Mouse (Mus musculus) spleen, adult 2 months (tissue): Measurements from ENCODE around the gene Myl12a.

Source experiments
- CTCF ChIP-seq: fragments of 200-500 bp; IDR thresholded peaks from 2 replicates; pipeline ENCODE4 v1.5.1; 2011; ENCODE audit warnings: mild to moderate bottlenecking, inconsistent platforms; ENCODE audit not compliant: insufficient read depth, insufficient read length, insufficient replicate concordance; ENCODE audit errors: extremely low read depth
- POLR2A ChIP-seq: fragments of 200-500 bp; IDR thresholded peaks from 2 replicates; pipeline ENCODE4 v1.6.1; 2011; ENCODE audit warnings: low read depth, low read length, inconsistent platforms

DNA sequence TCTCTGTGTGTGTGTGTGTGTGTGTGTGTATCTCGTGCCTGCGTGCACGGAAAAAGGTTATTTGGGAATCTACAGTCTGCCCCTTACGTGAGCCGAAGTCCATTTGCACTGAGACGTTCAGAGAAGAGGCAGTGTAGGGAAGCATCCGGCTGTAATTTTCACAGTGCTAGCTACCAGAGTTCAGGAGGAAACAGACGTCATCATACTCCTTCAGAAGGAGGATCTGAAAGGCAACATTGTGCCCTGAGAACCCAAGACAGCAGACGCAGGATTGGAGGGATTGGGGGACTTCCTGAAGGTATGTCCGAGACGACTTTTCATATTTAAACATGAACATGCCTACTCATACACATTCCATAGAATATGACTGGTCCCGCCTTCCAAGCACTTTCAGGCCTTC, 35.0 kb downstream of the Myl12a start:
- TF ChIP-seq CTCF = no peak
- no peak for TF ChIP-seq POLR2A
